Mouse (Mus musculus) spleen, adult 2 months (tissue): ENCODE results near the gene Ninl.

Source experiments
- CTCF ChIP-seq: fragments of 200-500 bp; IDR thresholded peaks from 2 replicates; pipeline ENCODE4 v1.5.1; 2011; ENCODE audit warnings: mild to moderate bottlenecking, inconsistent platforms; ENCODE audit not compliant: insufficient read depth, insufficient read length, insufficient replicate concordance; ENCODE audit errors: extremely low read depth
- POLR2A ChIP-seq: fragments of 200-500 bp; IDR thresholded peaks from 2 replicates; pipeline ENCODE4 v1.6.1; 2011; ENCODE audit warnings: low read depth, low read length, inconsistent platforms

GRCm38 (mm10) chr2:150914781-150915515, 124.2 kb downstream of the Ninl start:
- TF ChIP-seq CTCF: no peak
- TF ChIP-seq POLR2A: no peak
